Mouse (Mus musculus) forebrain, embryonic 11.5 days (tissue): ENCODE measurements around the gene Abt1. TPM values are rescaled to one million over a fixed set of nuclear protein-coding genes. Genes with fewer than 3 reads are reported as not detected.
A peak's percentile ranks its signal among the peaks of the same experiment; 100 is the strongest.

Experiments used
- ATAC-seq: fragments of 200-750 bp; cut with Nextera tagmentation; replicated peaks from 2 replicates; pipeline ENCODE4 v1.8.0; 2017; ENCODE audit warnings: moderate TSS enrichment; ENCODE audit not compliant: low FRiP score
- DNase-seq: peaks from one replicate; pipeline ENCODE4 v3.0.0-alpha.2; 2017; ENCODE audit warnings: low spot score
- H3K27ac ChIP-seq: fragments of 300-500 bp; sonication (generic); 2 replicates; pipeline ENCODE4 v1.5.1; 2014; ENCODE audit warnings: low read depth, low read length
- H3K27me3 ChIP-seq: fragments of 300-500 bp; sonication (generic); 2 replicates; pipeline ENCODE4 v1.6.1; 2014; ENCODE audit warnings: mild to moderate bottlenecking, low read length, mixed read lengths; ENCODE audit not compliant: control insufficient read depth, insufficient read depth
- H3K36me3 ChIP-seq: fragments of 300-500 bp; sonication (generic); 2 replicates; pipeline ENCODE4 v1.6.1; 2014; ENCODE audit warnings: mild to moderate bottlenecking, low read length, moderate library complexity, mixed read lengths; ENCODE audit not compliant: control insufficient read depth, insufficient read depth
- H3K4me1 ChIP-seq: fragments of 300-500 bp; sonication (generic); replicated peaks from 2 replicates; pipeline ENCODE4 v1.6.1; 2014; ENCODE audit warnings: low read length, mixed read lengths; ENCODE audit not compliant: control insufficient read depth, insufficient read depth
- H3K4me2 ChIP-seq: fragments of 300-500 bp; sonication (generic); 2 replicates; pipeline ENCODE4 v1.6.1; 2014; ENCODE audit warnings: low read depth, mild to moderate bottlenecking, low read length, moderate library complexity, mixed read lengths; ENCODE audit not compliant: severe bottlenecking
- H3K4me3 ChIP-seq: fragments of 300-500 bp; sonication (generic); 2 replicates; pipeline ENCODE4 v1.5.1; 2014; ENCODE audit warnings: low read depth, low read length
- H3K9ac ChIP-seq: fragments of 300-500 bp; sonication (generic); 2 replicates; pipeline ENCODE4 v1.6.1; 2014; ENCODE audit warnings: low read length
- H3K9me3 ChIP-seq: fragments of 300-500 bp; sonication (generic); 2 replicates; pipeline ENCODE4 v1.6.1; 2016; ENCODE audit warnings: low read length, mixed read lengths; ENCODE audit not compliant: control insufficient read depth
- WGBS: fragments of 180-500 bp; shearing (Covaris S2); extraction: QIAGEN DNeasy Blood & Tissue Kit; methylation state at CpG from one replicate; pipeline ENCODE4 v1.1.7; 2014; 5-methylcytosine and 5-hydroxymethylcytosine counted together
- polyA plus RNA-seq: library from polyadenylated mRNA; unstranded; fragments of >200 nt; fragmentation: Nextera tagmentation; extraction: Ambion mirVana; gene quantifications from 2 replicates; pipeline ENCODE4 v1.2.1, GENCODE M21; 2014

Abt1 gene
- polyA plus RNA-seq, 1 experiment from 2014 or later, result 13.0 TPM

- no peak overlapping the region for H3K4me3 ChIP-seq
- DNase-seq (no peak), ATAC-seq (no peak)
- H3K27ac ChIP-seq, result no peak overlapping the region
- no peaks in the 10 kb centered on the region for H3K27me3 ChIP-seq
- WGBS, result 96% methylated on average over 16 of the region's 16 CpGs
- no peaks in the 10 kb centered on the region for H3K9me3 ChIP-seq
- no peaks in the 10 kb centered on the region for H3K4me1 ChIP-seq
- H3K9ac ChIP-seq, result no peak overlapping the region
- no peaks in the 10 kb centered on the region; the same call in 1 of the 2 replicates for H3K36me3 ChIP-seq
- no peak overlapping the region for H3K4me2 ChIP-seq
These were observed 1.3 kb downstream of the Abt1 start for GRCm38 (mm10) chr13:23422351-23422750.

GRCm38 (mm10) chr13:23412630-23413521, 10.8 kb downstream of the Abt1 start:
- ATAC-seq, result peak; percentile 85
- peak overlapping the region; percentile 51 for H3K9ac ChIP-seq
- no peak overlapping the region for H3K27ac ChIP-seq
- H3K4me1 ChIP-seq, result 0 out of 2 replicates have a peak, but pooled peaks cover 1% of the 10 kb centered on the region
- H3K4me3 ChIP-seq, result peak overlapping the region; percentile 34
- H3K27me3 ChIP-seq, result no peaks in the 10 kb centered on the region
- no peaks in the 10 kb centered on the region for H3K9me3 ChIP-seq
- H3K4me2 ChIP-seq, result peak overlapping the region; percentile 70
- 2% methylated on average over 28 of the region's 28 CpGs for WGBS
- H3K36me3 ChIP-seq, result no peaks in the 10 kb centered on the region
- peak; percentile 73 for DNase-seq

- H3K27ac ChIP-seq, result no peak overlapping the region
These were observed 11.4 kb downstream of the Abt1 start for GRCm38 (mm10) chr13:23412211-23412629.

GRCm38 (mm10) chr13:23411311-23412210, 12.1 kb downstream of the Abt1 start:
- H3K27me3 ChIP-seq, result no peaks in the 10 kb centered on the region
- no peak overlapping the region for H3K27ac ChIP-seq
- peak overlapping the region; percentile 34 for H3K4me3 ChIP-seq
- WGBS, result 3% methylated on average over 29 of the region's 29 CpGs
- no peaks in the 10 kb centered on the region for H3K36me3 ChIP-seq
- 0 out of 2 replicates have a peak, but pooled peaks cover 1% of the 10 kb centered on the region for H3K4me1 ChIP-seq
- no peaks in the 10 kb centered on the region for H3K9me3 ChIP-seq
- no peak overlapping the region for H3K9ac ChIP-seq
- H3K4me2 ChIP-seq, result peak overlapping the region; percentile 70
- ATAC-seq (peak; percentile 47), DNase-seq (peak; percentile 65)

More at GRCm38 (mm10) chr13:23412211-23412629, 11.4 kb downstream of the Abt1 start:
- Histone ChIP-seq H3K4me3 (peak overlapping the region; percentile 34), H3K27me3 (no peaks in the 10 kb centered on the region), H3K9ac (peak overlapping the region; percentile 51), H3K9me3 (no peaks in the 10 kb centered on the region), H3K36me3 (no peaks in the 10 kb centered on the region), H3K4me2 (peak overlapping the region; percentile 70), H3K4me1 (0 out of 2 replicates have a peak, but pooled peaks cover 1% of the 10 kb centered on the region)
- ATAC-seq (peak; percentile 40; the same call in 1 of the 2 replicates), DNase-seq (no peak)
- WGBS, result under 1% methylated on average over 20 of the region's 20 CpGs

GRCm38 (mm10) chr13:23410632-23411031, 13.0 kb downstream of the Abt1 start:
- Histone ChIP-seq H3K9ac (no peak overlapping the region), H3K4me3 (no peak overlapping the region), H3K4me1 (0 out of 2 replicates have a peak, but pooled peaks cover 1% of the 10 kb centered on the region), H3K27ac (no peak overlapping the region), H3K9me3 (no peaks in the 10 kb centered on the region), H3K27me3 (no peaks in the 10 kb centered on the region), H3K36me3 (no peaks in the 10 kb centered on the region), H3K4me2 (no peak overlapping the region)
- 68% methylated on average over 9 of the region's 9 CpGs for WGBS
- DNase-seq (no peak), ATAC-seq (no peak)

GRCm38 (mm10) chr13:23402626-23403025, 21.0 kb downstream of the Abt1 start:
- WGBS, result 1% methylated on average over 2 of the region's 2 CpGs
- Histone ChIP-seq H3K36me3 (no peaks in the 10 kb centered on the region), H3K4me2 (no peak overlapping the region), H3K4me3 (no peak overlapping the region), H3K9ac (no peak overlapping the region), H3K9me3 (peaks cover 4% of the 10 kb centered on the region), H3K4me1 (0 out of 2 replicates have a peak, but pooled peaks cover 2% of the 10 kb centered on the region), H3K27me3 (no peaks in the 10 kb centered on the region), H3K27ac (no peak overlapping the region)
- no peak for DNase-seq
- 0 out of 2 replicates have a peak, but pooled peaks have one; percentile 28 for ATAC-seq

GRCm38 (mm10) chr13:23401683-23402527, 21.8 kb downstream of the Abt1 start:
- Histone ChIP-seq H3K4me2 (peak overlapping the region; percentile 67), H3K27me3 (no peaks in the 10 kb centered on the region; the same call in 1 of the 2 replicates), H3K36me3 (no peaks in the 10 kb centered on the region), H3K9ac (peak overlapping the region; percentile 57), H3K4me3 (peak overlapping the region; percentile 39), H3K4me1 (0 out of 2 replicates have a peak, but pooled peaks cover 2% of the 10 kb centered on the region), H3K27ac (no peak overlapping the region), H3K9me3 (peaks cover 4% of the 10 kb centered on the region)
- DNase-seq, result peak; percentile 89
- WGBS, result 1% methylated on average over 19 of the region's 19 CpGs
- peak; percentile 81 for ATAC-seq
